Mouse (Mus musculus) MEL (cell line): ENCODE results near the gene Hadha. TPM values are rescaled to one million over a fixed set of nuclear protein-coding genes. Genes with fewer than 3 reads are reported as not detected.

Experiments used
- DNase-seq: peaks from one replicate; pipeline ENCODE4 v3.0.0; 2011; ENCODE audit warnings: low read depth, low spot score
- H3K27ac ChIP-seq: 2 replicates; pipeline ENCODE4 v1.5.1; 2012; ENCODE audit warnings: low read depth, mild to moderate bottlenecking, control low read depth, low read length, moderate library complexity; ENCODE audit not compliant: control insufficient read depth
- H3K27me3 ChIP-seq, 2 experiments: fragments of 150-350 bp in 1 of 2; sonication (generic) in 1 of 2; 2 replicates each; pipeline ENCODE4 v1.6.1; 2012; ENCODE audit warnings: low read length in 2 of 2, mild to moderate bottlenecking in 2 of 2, improper control_type of control experiment in 1 of 2, moderate library complexity in 1 of 2; ENCODE audit not compliant: insufficient read depth in 2 of 2, control insufficient read depth in 1 of 2
- H3K36me3 ChIP-seq, 2 experiments: 2 replicates each; pipeline ENCODE4 v1.6.1; 2012 to 2014; ENCODE audit warnings: low read length in 2 of 2, improper control_type of control experiment in 1 of 2, inconsistent platforms in 1 of 2, mild to moderate bottlenecking in 1 of 2; ENCODE audit not compliant: insufficient read depth in 2 of 2, control insufficient read depth in 1 of 2
- H3K4me1 ChIP-seq, 2 experiments: fragments of 150-350 bp in 1 of 2; sonication (generic) in 1 of 2; 2 replicates each; pipeline ENCODE4 v1.6.1; 2012; ENCODE audit warnings: low read length in 2 of 2, improper control_type of control experiment in 1 of 2, mild to moderate bottlenecking in 1 of 2; ENCODE audit not compliant: insufficient read depth in 2 of 2, control insufficient read depth in 1 of 2
- H3K4me3 ChIP-seq, 2 experiments: fragments of 150-350 bp in 1 of 2; sonication (generic) in 1 of 2; 2 replicates each; pipeline ENCODE4 v1.5.1; 2012; ENCODE audit warnings: low read depth in 2 of 2, low read length in 2 of 2, mild to moderate bottlenecking in 2 of 2, moderate library complexity in 2 of 2, control low read depth in 1 of 2, improper control_type of control experiment in 1 of 2; ENCODE audit not compliant: control insufficient read depth in 1 of 2, insufficient read depth in 1 of 2
- H3K79me2 ChIP-seq: 2 replicates; pipeline ENCODE4 v1.6.1; 2012; ENCODE audit warnings: mild to moderate bottlenecking, low read length, moderate library complexity; ENCODE audit not compliant: control insufficient read depth, poor library complexity, insufficient read depth
- H3K9ac ChIP-seq: 2 replicates; pipeline ENCODE4 v1.6.1; 2012; ENCODE audit warnings: low read depth, mild to moderate bottlenecking, control low read depth, low read length, moderate library complexity; ENCODE audit not compliant: control insufficient read depth, poor library complexity, severe bottlenecking
- H3K9me3 ChIP-seq: fragments of 150-350 bp; sonication (generic); replicated peaks from 2 replicates; pipeline ENCODE4 v1.6.1; 2012; ENCODE audit warnings: mild to moderate bottlenecking, low read length, improper control_type of control experiment, moderate library complexity; ENCODE audit not compliant: insufficient read depth
- CHD1 ChIP-seq: IDR thresholded peaks from 2 replicates; pipeline ENCODE4 v1.6.1; 2012; ENCODE audit warnings: low read depth, mild to moderate bottlenecking, inconsistent platforms, low read length, improper control_type of control experiment
- EP300 ChIP-seq, 2 experiments: IDR thresholded peaks; 2 replicates each; pipeline ENCODE4 v1.6.1; 2011; ENCODE audit warnings: improper control_type of control experiment in 2 of 2, low read length in 2 of 2, low read depth in 1 of 2, mild to moderate bottlenecking in 1 of 2
- ETS1 ChIP-seq: IDR thresholded peaks from 2 replicates; pipeline ENCODE4 v1.6.1; 2012; ENCODE audit warnings: low read depth, mild to moderate bottlenecking, inconsistent platforms, low read length, improper control_type of control experiment, moderate library complexity
- GABPA ChIP-seq: IDR thresholded peaks from 2 replicates; pipeline ENCODE4 v1.6.1; 2012; ENCODE audit warnings: low read depth, mild to moderate bottlenecking, inconsistent platforms, low read length, improper control_type of control experiment, moderate library complexity
- GATA1 ChIP-seq: IDR thresholded peaks from 2 replicates; pipeline ENCODE4 v1.6.1; 2011; ENCODE audit warnings: low read depth, low read length, improper control_type of control experiment
- MAX ChIP-seq: IDR thresholded peaks from 2 replicates; pipeline ENCODE4 v1.6.1; 2011; ENCODE audit warnings: low read length, improper control_type of control experiment
- MEF2A ChIP-seq: IDR thresholded peaks from 2 replicates; pipeline ENCODE4 v1.6.1; 2014; ENCODE audit warnings: low read depth, mild to moderate bottlenecking, inconsistent platforms, low read length, improper control_type of control experiment; ENCODE audit not compliant: poor library complexity, insufficient replicate concordance, severe bottlenecking; ENCODE audit errors: extremely low read depth
- MXI1 ChIP-seq: IDR thresholded peaks from 2 replicates; pipeline ENCODE4 v1.6.1; 2011; ENCODE audit warnings: mild to moderate bottlenecking, low read depth, low read length, improper control_type of control experiment
- MYC ChIP-seq: IDR thresholded peaks from 2 replicates; pipeline ENCODE4 v1.6.1; 2011; ENCODE audit warnings: low read depth, mild to moderate bottlenecking, low read length, improper control_type of control experiment, moderate library complexity
- NELFE ChIP-seq: IDR thresholded peaks from 2 replicates; pipeline ENCODE4 v1.6.1; 2011; ENCODE audit warnings: low read depth, low read length, improper control_type of control experiment
- NRF1 ChIP-seq: IDR thresholded peaks from 2 replicates; pipeline ENCODE4 v1.6.1; 2014; ENCODE audit warnings: low read depth, mild to moderate bottlenecking, inconsistent platforms, low read length, improper control_type of control experiment, moderate library complexity; ENCODE audit not compliant: poor library complexity, insufficient read depth, severe bottlenecking
- POLR2A ChIP-seq, 2 experiments: IDR thresholded peaks; 2 replicates each; pipeline ENCODE4 v1.6.1; 2011 to 2012; ENCODE audit warnings: low read length in 2 of 2, mild to moderate bottlenecking in 2 of 2, control low read depth in 1 of 2, improper control_type of control experiment in 1 of 2, low read depth in 1 of 2, moderate library complexity in 1 of 2; ENCODE audit not compliant: control insufficient read depth in 1 of 2, insufficient read depth in 1 of 2, poor library complexity in 1 of 2
- POLR2AphosphoS2 ChIP-seq: IDR thresholded peaks from 2 replicates; pipeline ENCODE4 v1.6.1; 2011; ENCODE audit warnings: low read length, improper control_type of control experiment
- POLR2AphosphoS5 ChIP-seq: IDR thresholded peaks from 2 replicates; pipeline ENCODE4 v1.6.1; 2012; ENCODE audit warnings: low read depth, borderline replicate concordance, mild to moderate bottlenecking, inconsistent platforms, low read length, moderate library complexity, mixed read lengths
- RAD21 ChIP-seq: IDR thresholded peaks from 2 replicates; pipeline ENCODE4 v1.6.1; 2011; ENCODE audit warnings: mild to moderate bottlenecking, low read depth, low read length, improper control_type of control experiment
- TAL1 ChIP-seq: IDR thresholded peaks from 2 replicates; pipeline ENCODE4 v1.6.1; 2012; ENCODE audit warnings: mild to moderate bottlenecking, inconsistent platforms, low read length, moderate library complexity, mixed read lengths
- UBTF ChIP-seq: IDR thresholded peaks from 2 replicates; pipeline ENCODE4 v1.6.1; 2012; ENCODE audit warnings: low read depth, mild to moderate bottlenecking, inconsistent platforms, low read length, improper control_type of control experiment, moderate library complexity, borderline replicate concordance; ENCODE audit not compliant: insufficient read depth
- ZKSCAN1 ChIP-seq: IDR thresholded peaks from 2 replicates; pipeline ENCODE4 v1.6.1; 2012; ENCODE audit warnings: low read depth, mild to moderate bottlenecking, inconsistent platforms, low read length, improper control_type of control experiment, moderate library complexity
- polyA plus RNA-seq, 2 experiments: library from polyadenylated mRNA; stranded (reverse) in 1 of 2; unstranded in 1 of 2; fragments of >175 nt in 1 of 2; fragments of >200 nt in 1 of 2; gene quantifications; 2 replicates each; pipeline versions ENCODE4 v1.2.1 to v1.2.4; 2012; ENCODE audit warnings: low replicate concordance in 2 of 2, low read depth in 1 of 2; ENCODE audit not compliant: insufficient read length in 2 of 2, insufficient read depth in 1 of 2, missing spikeins in 1 of 2
- total RNA-seq: library from RNA; depleted of rRNA; stranded (reverse); fragments of 300-350 nt; gene quantifications from 2 replicates; pipeline ENCODE4 v1.2.3, GENCODE M21; 2012

Hadha gene
- total and polyA plus RNA-seq, 3 experiments = 107 to 271 (median 120) TPM

GRCm38 (mm10) chr5:30118018-30118417 lies 36.9 kb downstream of the Hadha start:
- H3K27me3 ChIP-seq = no peaks in the 10 kb centered on the region
- no peaks in the 10 kb centered on the region for H3K79me2 ChIP-seq
- no peak overlapping the region for H3K27ac ChIP-seq
- no peaks in the 10 kb centered on the region for H3K9me3 ChIP-seq
- no peak overlapping the region for H3K9ac ChIP-seq
- H3K4me3 ChIP-seq = no peak overlapping the region
- no peaks in the 10 kb centered on the region for H3K36me3 ChIP-seq
- no peak for TF ChIP-seq MAX
- no peak for TF ChIP-seq RAD21
- no peak for TF ChIP-seq MYC
- TF ChIP-seq ETS1 = no peak
- TF ChIP-seq CHD1 = no peak
- no peak for TF ChIP-seq EP300 (IDR thresholded peaks at IDR 0.05; ENCODE audit: low read depth in 1 of 2, low read length in 2 of 2)
- TF ChIP-seq GABPA = no peak
- no peak for TF ChIP-seq POLR2A (IDR thresholded peaks at IDR 0.05; ENCODE audit: control insufficient read depth in 1 of 2, insufficient read depth in 1 of 2, low read depth in 1 of 2, low read length in 2 of 2, poor library complexity in 1 of 2)
- no peak for TF ChIP-seq NRF1
- TF ChIP-seq NELFE = no peak
- TF ChIP-seq ZKSCAN1 = no peak
- TF ChIP-seq POLR2AphosphoS2 = no peak; the same call in 1 of the 2 replicates
- no peak for TF ChIP-seq GATA1
- no peak for TF ChIP-seq TAL1
- no peak for TF ChIP-seq UBTF
- TF ChIP-seq, all 39 proteins: peak for 0
- DNase-seq = no peak
- no peaks in the 10 kb centered on the region for H3K4me1 ChIP-seq

GRCm38 (mm10) chr5:30115718-30116117 lies 39.2 kb downstream of the Hadha start:
- H3K79me2 ChIP-seq = no peaks in the 10 kb centered on the region
- H3K27ac ChIP-seq = no peak overlapping the region
- no peaks in the 10 kb centered on the region for H3K27me3 ChIP-seq
- no peak for DNase-seq
- TF ChIP-seq ETS1 (no peak), MEF2A (no peak), MXI1 (no peak), NRF1 (no peak), POLR2AphosphoS5 (no peak)
- no peak overlapping the region for H3K9ac ChIP-seq
- no peaks in the 10 kb centered on the region for H3K9me3 ChIP-seq
- H3K4me1 ChIP-seq = no peaks in the 10 kb centered on the region
- no peak overlapping the region for H3K4me3 ChIP-seq
- H3K36me3 ChIP-seq = no peaks in the 10 kb centered on the region
